Mouse (Mus musculus): Measurements from ENCODE around the gene Clip1. TPM values are rescaled to one million over a fixed set of nuclear protein-coding genes. Genes with fewer than 3 reads are reported as not detected.

Gene Clip1
- total and polyA plus RNA-seq, 2 experiments from 2014 or later: 58.0 to 68.6 TPM

GRCm38 (mm10) chr5:123675221-123675620 is 9.2 kb downstream of the Clip1 start:
- WGBS: 39% methylated on average over 3 of the region's 3 CpGs
- Histone ChIP-seq H3K9me3 (ENCODE audit: low read length) (no peaks in the 10 kb centered on the region), H3K4me1 (ENCODE audit: insufficient read depth, low read length) (no peaks in the 10 kb centered on the region; the same call in 1 of the 2 replicates), H3K27ac (no peak overlapping the region), H3K4me2 (ENCODE audit: low read depth, low read length) (no peak overlapping the region), H3K27me3 (ENCODE audit: insufficient read depth, low read length) (no peaks in the 10 kb centered on the region), H3K9ac (replicated peaks; ENCODE audit: low read length) (no peak overlapping the region), H3K36me3 (ENCODE audit: insufficient read depth, low read length) (no peaks in the 10 kb centered on the region), H3K4me3 (ENCODE audit: low read length) (no peak overlapping the region)
- no peak for ATAC-seq
- peak; percentile 1 for DNase-seq (ENCODE audit: low spot score)
- no peak for TF ChIP-seq CTCF (IDR thresholded peaks at IDR 0.05; ENCODE audit: low read depth)

GRCm38 (mm10) chr5:123671473-123671820 is 13.0 kb downstream of the Clip1 start:
- TF ChIP-seq CTCF (IDR thresholded peaks at IDR 0.05; ENCODE audit: low read depth): no peak
- ATAC-seq: no peak
- Histone ChIP-seq H3K4me1 (ENCODE audit: insufficient read depth, low read length) (no peaks in the 10 kb centered on the region; the same call in 1 of the 2 replicates), H3K27ac (peak overlapping the region; percentile 56; the same call in 1 of the 2 replicates), H3K4me2 (ENCODE audit: low read depth, low read length) (no peak overlapping the region), H3K9me3 (ENCODE audit: low read length) (no peaks in the 10 kb centered on the region), H3K36me3 (ENCODE audit: insufficient read depth, low read length) (no peaks in the 10 kb centered on the region), H3K4me3 (ENCODE audit: low read length) (no peak overlapping the region), H3K27me3 (ENCODE audit: insufficient read depth, low read length) (no peaks in the 10 kb centered on the region), H3K9ac (replicated peaks; ENCODE audit: low read length) (no peak overlapping the region)
- 56% methylated on average over 3 of the region's 3 CpGs for WGBS
- no peak for DNase-seq (ENCODE audit: low spot score)

GRCm38 (mm10) chr5:123670800-123671472 is 13.5 kb downstream of the Clip1 start:
- Histone ChIP-seq H3K27ac (peak overlapping the region; percentile 56; the same call in 1 of the 2 replicates), H3K9ac (replicated peaks; ENCODE audit: low read length) (no peak overlapping the region), H3K9me3 (ENCODE audit: low read length) (no peaks in the 10 kb centered on the region), H3K4me2 (ENCODE audit: low read depth, low read length) (no peak overlapping the region), H3K4me1 (ENCODE audit: insufficient read depth, low read length) (no peaks in the 10 kb centered on the region; the same call in 1 of the 2 replicates), H3K4me3 (ENCODE audit: low read length) (no peak overlapping the region), H3K27me3 (ENCODE audit: insufficient read depth, low read length) (no peaks in the 10 kb centered on the region), H3K36me3 (ENCODE audit: insufficient read depth, low read length) (no peaks in the 10 kb centered on the region)
- no peak for TF ChIP-seq CTCF (IDR thresholded peaks at IDR 0.05; ENCODE audit: low read depth)
- 40% methylated on average over 14 of the region's 14 CpGs for WGBS
- DNase-seq (ENCODE audit: low spot score) (no peak), ATAC-seq (no peak)

- 65% methylated on average over 9 of the region's 9 CpGs for WGBS
- no peak for DNase-seq (ENCODE audit: low spot score)
- H3K9me3 ChIP-seq (ENCODE audit: low read length): no peaks in the 10 kb centered on the region
- no peak overlapping the region for H3K4me2 ChIP-seq (ENCODE audit: low read depth, low read length)
- no peak overlapping the region for H3K4me3 ChIP-seq (ENCODE audit: low read length)
- no peaks in the 10 kb centered on the region for H3K36me3 ChIP-seq (ENCODE audit: insufficient read depth, low read length)
- H3K4me1 ChIP-seq (ENCODE audit: insufficient read depth, low read length): no peaks in the 10 kb centered on the region; the same call in 1 of the 2 replicates
- ATAC-seq: no peak
- H3K9ac ChIP-seq (replicated peaks; ENCODE audit: low read length): no peak overlapping the region
- peak overlapping the region; percentile 56; the same call in 1 of the 2 replicates for H3K27ac ChIP-seq
- H3K27me3 ChIP-seq (ENCODE audit: insufficient read depth, low read length): no peaks in the 10 kb centered on the region
- TF ChIP-seq CTCF (IDR thresholded peaks at IDR 0.05; ENCODE audit: low read depth): no peak
Observed at GRCm38 (mm10) chr5:123669991-123670799, 14.2 kb downstream of the Clip1 start.

- Histone ChIP-seq H3K27ac (no peak overlapping the region), H3K36me3 (ENCODE audit: insufficient read depth, low read length) (no peaks in the 10 kb centered on the region), H3K4me1 (ENCODE audit: insufficient read depth, low read length) (no peaks in the 10 kb centered on the region), H3K4me3 (ENCODE audit: low read length) (no peak overlapping the region), H3K9ac (replicated peaks; ENCODE audit: low read length) (no peak overlapping the region), H3K4me2 (ENCODE audit: low read depth, low read length) (no peak overlapping the region), H3K9me3 (ENCODE audit: low read length) (no peaks in the 10 kb centered on the region), H3K27me3 (ENCODE audit: insufficient read depth, low read length) (no peaks in the 10 kb centered on the region)
- no peak for DNase-seq (ENCODE audit: low spot score)
- ATAC-seq: no peak
- WGBS: 88% methylated on average over 12 of the region's 12 CpGs
- TF ChIP-seq CTCF (IDR thresholded peaks at IDR 0.05; ENCODE audit: low read depth): no peak
Observed at GRCm38 (mm10) chr5:123667915-123668314, 16.5 kb downstream of the Clip1 start.

- no peak for TF ChIP-seq CTCF (IDR thresholded peaks at IDR 0.05; ENCODE audit: low read depth)
- 79% methylated on average over 7 of the region's 7 CpGs for WGBS
- Histone ChIP-seq H3K4me2 (ENCODE audit: low read depth, low read length) (no peak overlapping the region), H3K27me3 (ENCODE audit: insufficient read depth, low read length) (no peaks in the 10 kb centered on the region), H3K36me3 (ENCODE audit: insufficient read depth, low read length) (no peaks in the 10 kb centered on the region), H3K9ac (replicated peaks; ENCODE audit: low read length) (no peak overlapping the region), H3K4me3 (ENCODE audit: low read length) (no peak overlapping the region), H3K27ac (no peak overlapping the region), H3K9me3 (ENCODE audit: low read length) (no peaks in the 10 kb centered on the region), H3K4me1 (ENCODE audit: insufficient read depth, low read length) (no peaks in the 10 kb centered on the region)
- ATAC-seq (no peak), DNase-seq (ENCODE audit: low spot score) (no peak)
Observed at GRCm38 (mm10) chr5:123665956-123666355, 18.5 kb downstream of the Clip1 start.

All from hindbrain, postnatal 0 days (tissue).